Mouse (Mus musculus) right cerebral cortex, adult 2 months (tissue): ENCODE data around the gene Lipe.
"Not testable (repeated sequence)": the region's sequence is repeated elsewhere in the genome, so short reads cannot be mapped to it uniquely, and the experiment has no call there.

Experiments used
- DNase-seq, 2 experiments: peaks; one replicate each; pipeline ENCODE4 v3.0.0; 2021 to 2022; ENCODE audit warnings: low spot score in 2 of 2

Lipe gene

GRCm38 (mm10) chr7:25398610-25399009 lies at the start of gene Lipe:
Gene Lipe (minus strand): TSS chr7:25398710.
- DNase-seq: no peak

GRCm38 (mm10) chr7:25440816-25441153 lies 42.3 kb upstream of the Lipe start:
- no peak for DNase-seq

- DNase-seq: no peak
Observed at GRCm38 (mm10) chr7:25439978-25440815, 41.7 kb upstream of the Lipe start.

DNA sequence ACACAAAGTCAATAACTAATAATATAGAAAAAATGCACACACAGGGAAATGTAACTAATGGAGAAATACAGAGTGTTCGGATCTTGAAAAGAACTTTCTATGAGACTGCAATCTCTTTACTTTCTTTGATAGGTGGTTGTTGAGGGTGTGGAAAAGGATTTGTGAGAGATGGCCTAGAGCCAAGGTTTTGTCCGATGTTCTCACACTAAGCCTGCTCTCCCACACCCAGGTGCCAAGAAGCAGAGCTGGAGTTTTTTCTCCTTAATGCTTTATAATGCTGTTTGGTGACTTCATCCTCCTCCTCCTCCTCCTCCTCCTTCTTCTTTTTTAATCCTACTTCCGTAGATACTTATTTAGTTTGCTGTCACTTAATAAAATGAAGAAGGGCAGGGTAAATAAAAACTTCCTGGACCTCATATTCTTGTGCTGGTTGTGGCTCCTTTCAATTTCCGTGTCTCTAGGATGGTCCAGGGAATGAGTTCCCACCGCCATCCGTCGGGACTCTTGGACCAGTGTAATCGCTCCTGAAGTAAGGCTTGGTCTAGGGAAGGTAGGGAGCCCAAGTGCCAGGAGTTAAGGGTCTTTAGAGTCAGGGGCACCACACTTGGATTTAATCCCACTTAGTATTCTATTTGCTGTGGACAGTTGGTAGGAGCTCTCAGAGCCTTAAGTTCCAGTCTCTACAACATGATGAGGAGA lies 40.8 kb upstream of the Lipe start:
- DNase-seq: no peak

- DNase-seq: no peak
Observed at GRCm38 (mm10) chr7:25436704-25437103, 38.2 kb upstream of the Lipe start.

- no peak for DNase-seq
Observed at GRCm38 (mm10) chr7:25436226-25436625, 37.7 kb upstream of the Lipe start.

- DNase-seq: no peak
Observed at GRCm38 (mm10) chr7:25435546-25435851, 37.0 kb upstream of the Lipe start.

DNA sequence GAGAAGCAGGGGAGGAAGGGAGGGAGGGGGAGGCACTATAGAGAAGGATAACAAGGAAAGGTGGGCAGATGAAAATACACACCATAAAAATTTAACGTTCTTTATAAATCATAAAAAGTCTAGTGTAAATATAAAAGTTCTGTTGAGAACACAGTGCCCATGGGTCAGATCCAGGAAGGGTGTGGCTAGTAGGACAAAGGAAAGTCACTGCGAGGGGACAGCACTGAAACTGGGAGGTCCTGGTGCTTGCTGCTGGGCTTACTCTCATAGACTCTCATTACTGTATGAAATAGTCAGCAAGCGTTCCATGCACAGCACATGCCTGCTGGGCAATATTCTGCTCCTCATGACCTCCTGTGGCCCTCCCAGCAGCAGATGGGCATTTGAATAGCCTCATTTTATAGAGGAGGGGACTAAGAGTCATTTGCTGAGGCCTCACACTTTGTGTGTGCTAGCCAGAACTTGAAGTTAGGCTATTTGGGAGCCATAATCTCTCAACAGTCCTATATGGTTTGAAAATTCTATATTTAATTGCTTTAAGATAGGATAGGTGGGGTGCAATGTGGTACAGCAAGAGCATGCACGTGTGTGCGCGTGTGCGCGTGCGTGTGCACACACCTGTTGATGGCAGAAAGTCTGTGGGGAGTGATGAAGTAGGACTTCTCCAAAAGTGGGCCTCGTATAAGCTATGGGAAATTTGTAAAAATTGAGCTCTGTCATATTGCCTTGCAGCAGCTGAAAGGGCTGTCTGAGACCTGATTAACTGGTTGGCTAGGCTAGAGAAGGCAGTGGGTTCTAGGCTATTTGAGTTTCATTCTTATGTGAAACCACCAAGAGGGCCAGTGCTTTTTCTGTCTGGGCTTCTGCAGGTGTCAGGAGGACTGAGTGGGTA lies 36.4 kb upstream of the Lipe start:
- DNase-seq: no peak

GRCm38 (mm10) chr7:25433781-25434560 lies 35.5 kb upstream of the Lipe start:
- no peak for DNase-seq

DNA sequence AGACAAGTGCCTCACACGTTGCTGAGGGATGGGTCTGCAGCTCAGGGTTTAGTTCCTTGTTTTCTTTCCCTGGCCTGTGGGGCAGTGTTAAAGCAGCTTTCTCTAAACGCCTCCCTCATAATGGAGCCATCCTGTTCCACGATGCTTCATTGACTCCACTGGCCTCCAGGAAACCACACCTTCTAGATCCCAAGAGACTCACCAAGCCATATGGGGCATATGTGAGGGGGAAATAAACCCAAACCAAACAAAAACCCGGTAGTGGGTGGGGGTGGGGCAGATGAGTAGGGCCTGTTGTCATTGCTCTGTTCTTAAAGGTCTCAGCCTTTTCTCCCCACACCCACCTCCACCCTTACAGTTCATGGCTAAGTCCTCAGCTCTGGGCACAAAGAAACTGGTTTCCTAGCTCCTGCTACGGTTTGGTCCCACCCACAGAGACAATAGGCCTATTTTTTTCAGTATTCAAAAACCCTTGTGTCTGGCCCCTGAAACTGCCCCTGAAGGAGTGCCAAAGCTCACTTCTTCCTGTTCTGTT lies 34.6 kb upstream of the Lipe start:
- no peak for DNase-seq

DNA sequence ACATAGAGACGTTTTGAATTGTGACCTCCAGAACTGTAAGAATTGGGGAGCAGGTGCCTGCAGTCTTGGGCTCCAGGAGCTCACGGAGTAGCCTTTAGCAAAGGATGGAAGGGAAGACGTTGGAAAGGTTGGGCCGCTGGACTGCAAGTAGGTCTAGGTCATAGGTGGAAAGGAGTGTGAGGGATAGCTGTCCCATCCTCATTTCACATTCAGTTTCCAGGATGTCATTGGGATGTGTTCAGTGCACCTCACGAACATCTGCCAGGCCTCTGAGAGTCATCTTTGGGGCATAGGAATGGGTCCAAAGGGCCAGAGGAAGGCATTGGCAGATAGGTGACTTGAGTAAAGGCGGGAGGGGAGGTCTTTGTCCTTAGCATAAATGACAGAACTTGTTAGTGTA lies 33.9 kb upstream of the Lipe start:
- no peak for DNase-seq

DNA sequence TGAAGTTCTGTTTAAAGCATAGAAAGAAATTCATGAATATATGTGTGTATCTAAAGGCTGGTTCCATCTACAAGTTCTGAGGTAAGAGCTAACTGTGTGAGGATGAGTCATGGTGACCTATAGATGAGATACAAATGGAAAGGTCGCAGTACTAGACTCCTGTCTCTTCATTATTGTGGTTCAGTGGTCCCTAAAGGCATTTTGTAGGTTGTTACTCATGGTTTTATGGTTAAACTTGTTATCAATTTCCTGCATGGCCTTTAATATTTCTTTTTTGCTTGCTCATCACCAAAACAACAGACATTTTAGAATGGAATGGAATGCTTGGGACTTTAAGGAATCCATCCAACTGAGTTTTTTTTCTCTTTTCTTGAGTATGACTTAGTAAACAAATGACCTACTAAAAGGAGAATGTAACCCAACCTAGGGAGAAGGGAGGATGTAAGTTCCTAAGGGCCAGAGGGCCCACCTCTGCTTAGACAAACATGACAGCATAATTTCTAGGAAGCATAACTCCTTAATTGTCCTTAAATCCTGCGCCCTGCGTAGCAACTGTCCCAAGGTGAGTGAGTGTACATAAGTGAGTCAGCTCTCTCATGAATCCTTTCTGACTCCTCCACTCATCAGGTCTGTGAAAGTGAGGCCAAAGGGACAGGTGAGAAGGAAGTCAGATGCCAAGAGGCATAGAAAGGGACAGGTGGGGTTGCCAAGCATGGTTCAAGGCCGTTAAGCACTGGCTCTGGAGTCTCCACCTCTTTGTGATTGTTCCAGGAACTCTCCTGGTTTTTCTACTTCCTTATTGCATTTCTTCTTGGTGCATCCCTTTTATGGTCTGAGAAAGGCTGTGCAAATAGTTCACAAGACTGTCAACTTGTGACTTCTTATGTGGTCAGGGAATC lies 31.6 kb upstream of the Lipe start:
- DNase-seq: no peak

DNA sequence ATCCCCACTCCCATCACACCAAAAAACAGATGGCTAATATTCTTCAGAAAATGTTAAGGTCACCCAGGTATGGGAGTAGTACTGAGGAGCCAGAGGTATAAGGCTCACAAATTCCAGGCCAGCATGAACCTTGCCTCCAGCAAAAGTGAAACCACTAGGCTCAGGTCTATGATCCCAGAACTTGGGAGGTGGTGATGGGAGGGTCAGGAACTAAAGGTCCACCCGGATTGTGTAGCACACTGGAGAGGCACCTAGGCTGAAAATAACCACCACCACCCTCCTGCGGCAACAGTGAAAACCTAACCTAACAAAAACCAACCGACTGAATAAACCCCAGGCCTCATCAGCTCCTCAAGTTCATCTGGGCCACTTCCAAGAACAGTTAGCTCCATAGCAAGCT lies 29.8 kb upstream of the Lipe start:
- no peak for DNase-seq

- no peak for DNase-seq
Observed at GRCm38 (mm10) chr7:25427144-25427543, 28.6 kb upstream of the Lipe start.

GRCm38 (mm10) chr7:25426380-25426779 lies 27.9 kb upstream of the Lipe start:
- not testable (repeated sequence) for DNase-seq

DNA sequence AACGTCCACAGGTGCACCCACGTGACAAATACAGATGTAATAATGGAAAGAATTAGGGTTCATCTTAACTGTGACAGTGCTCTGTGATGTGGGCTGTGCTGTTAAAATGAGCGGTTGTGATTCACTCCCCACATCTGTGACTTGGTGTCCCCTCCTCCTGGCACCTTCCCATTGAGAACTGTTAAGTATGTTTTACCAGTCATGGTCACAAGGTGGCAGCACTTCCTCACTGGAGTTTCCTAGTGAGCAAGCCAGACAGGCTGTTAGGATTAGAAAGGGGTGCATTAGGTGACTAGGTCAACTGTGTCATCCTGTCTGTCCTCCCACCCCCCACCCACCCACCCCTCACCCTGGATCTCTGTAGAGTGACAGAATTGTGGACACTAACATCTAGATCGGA lies 25.9 kb upstream of the Lipe start:
- DNase-seq: peak; percentile 86 to 95

- DNase-seq: no peak
Observed at GRCm38 (mm10) chr7:25422286-25422841, 23.9 kb upstream of the Lipe start.

DNA sequence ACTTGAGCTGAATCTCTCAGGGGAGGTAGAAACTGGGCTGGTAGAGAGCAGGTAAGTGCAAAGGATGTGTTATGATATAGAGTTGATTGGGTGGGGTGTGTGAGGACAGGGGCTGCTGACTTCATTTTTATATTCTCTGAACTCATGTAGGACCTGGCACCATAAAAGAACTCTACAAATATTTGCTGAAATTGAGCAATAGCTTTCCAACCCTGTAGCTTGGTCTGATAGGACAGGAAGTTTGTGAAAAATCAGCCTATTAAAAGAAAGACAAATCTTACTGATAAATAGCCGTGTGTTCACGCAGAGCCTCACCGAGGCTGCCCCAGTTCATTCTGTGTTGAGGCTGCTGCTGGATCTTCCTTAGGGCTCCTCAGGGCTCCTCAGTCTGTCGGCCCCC lies 21.4 kb upstream of the Lipe start:
- no peak for DNase-seq

GRCm38 (mm10) chr7:25419536-25419935 lies 21.0 kb upstream of the Lipe start:
- DNase-seq: no peak

DNA sequence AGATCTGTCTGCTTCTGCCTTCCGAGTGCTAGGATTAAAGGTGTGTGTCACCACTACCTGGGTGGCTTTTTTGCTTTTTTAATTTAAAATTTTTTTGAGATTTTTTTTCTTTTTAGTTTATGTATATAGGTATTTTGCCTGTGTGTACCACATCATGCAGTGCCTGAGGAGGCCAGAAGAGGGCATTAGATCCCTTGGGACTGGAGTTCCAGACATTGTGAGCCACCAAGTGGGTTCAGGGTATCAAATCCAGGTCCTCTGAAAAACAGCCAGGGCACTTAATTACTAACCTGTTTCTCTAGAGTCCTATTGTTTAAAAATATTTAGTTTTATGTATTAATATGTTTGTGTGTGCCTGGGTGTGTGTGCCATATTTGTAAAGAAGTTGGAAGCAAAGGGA lies 19.1 kb upstream of the Lipe start:
- DNase-seq: peak; percentile 34 to 50
